Mouse (Mus musculus) bone marrow macrophage, adult 2 months (primary cell): Measurements from ENCODE around the gene 2610528A11Rik.

Experiments used
- CTCF ChIP-seq: IDR thresholded peaks from 2 replicates; pipeline ENCODE4 v1.5.1; 2012; ENCODE audit warnings: low read depth, mild to moderate bottlenecking, low read length, moderate library complexity
- POLR2A ChIP-seq: IDR thresholded peaks from 2 replicates; pipeline ENCODE4 v1.6.1; 2012; ENCODE audit warnings: mild to moderate bottlenecking, low read depth, low read length, borderline replicate concordance

DNA sequence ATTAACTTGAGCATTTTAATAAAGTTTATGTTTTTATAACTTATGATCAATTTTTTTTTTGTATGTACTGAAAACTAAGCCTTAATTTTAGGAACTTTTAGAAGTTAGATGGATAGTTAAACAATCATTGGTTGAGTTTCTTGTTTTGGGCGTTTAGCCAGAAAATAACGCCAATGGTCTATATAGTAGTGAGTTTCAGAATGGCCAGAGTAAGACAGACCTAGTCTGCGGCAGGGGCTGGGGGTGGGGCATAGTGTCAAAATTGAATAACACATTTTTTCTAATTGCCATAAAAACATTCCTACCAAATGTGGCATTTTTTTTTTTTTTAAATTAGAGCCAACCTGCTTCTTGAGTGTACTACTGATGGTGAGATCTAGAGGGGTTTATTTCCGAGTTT lies 22.3 kb upstream of the 2610528A11Rik start:
- no peak for TF ChIP-seq POLR2A
- no peak for TF ChIP-seq CTCF
